Mouse (Mus musculus): ENCODE results near the gene B020011L13Rik.
"Not testable (repeated sequence)": the region's sequence is repeated elsewhere in the genome, so short reads cannot be mapped to it uniquely, and the experiment has no call there.

The B020011L13Rik gene

DNA sequence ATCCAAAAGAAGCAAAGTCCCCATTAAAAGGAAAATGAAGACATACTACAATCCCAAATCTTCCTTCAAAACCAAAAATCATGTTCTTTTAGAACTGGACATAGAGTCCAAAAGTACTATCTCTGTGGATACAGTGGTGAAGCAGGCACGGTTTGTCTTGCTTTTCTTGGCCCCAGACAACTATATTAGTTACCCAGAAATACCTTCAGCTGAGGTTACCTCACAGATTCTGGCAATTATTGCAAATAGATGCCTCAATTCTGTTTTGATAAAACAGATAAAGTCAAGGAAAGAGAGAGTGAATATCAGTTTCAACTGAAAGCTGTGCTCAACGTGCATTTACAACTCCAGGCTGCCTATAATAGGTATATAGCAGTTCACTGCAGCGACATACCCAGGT, at the start of gene B020011L13Rik:
B020011L13Rik (plus strand) TSS at position 301 of the 400 bp plus-strand sequence.
- not testable (repeated sequence) for DNase-seq (ENCODE audit: extremely low spot score, low read depth, low spot score)

DNA sequence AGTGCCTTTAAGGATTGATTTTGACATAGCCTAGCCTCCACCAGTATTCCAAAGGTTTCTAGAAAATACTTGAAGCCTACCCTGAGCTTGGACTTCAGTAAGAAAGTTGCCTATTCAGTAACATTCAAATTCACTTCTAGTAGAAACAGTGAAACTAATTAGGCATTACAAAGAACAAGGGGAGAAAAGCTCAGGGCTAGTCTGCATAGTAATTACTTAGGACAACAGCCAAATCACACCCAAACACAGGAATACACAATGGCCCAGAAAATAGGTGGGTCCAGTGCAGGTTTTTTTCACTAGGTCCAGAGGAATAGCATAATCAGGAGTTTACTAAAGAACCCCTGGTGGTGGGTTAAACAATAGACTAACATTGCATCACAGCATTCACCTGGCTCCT, 35.3 kb downstream of the B020011L13Rik start:
- not testable (repeated sequence) for DNase-seq (ENCODE audit: extremely low spot score, low read depth, low spot score)

DNA sequence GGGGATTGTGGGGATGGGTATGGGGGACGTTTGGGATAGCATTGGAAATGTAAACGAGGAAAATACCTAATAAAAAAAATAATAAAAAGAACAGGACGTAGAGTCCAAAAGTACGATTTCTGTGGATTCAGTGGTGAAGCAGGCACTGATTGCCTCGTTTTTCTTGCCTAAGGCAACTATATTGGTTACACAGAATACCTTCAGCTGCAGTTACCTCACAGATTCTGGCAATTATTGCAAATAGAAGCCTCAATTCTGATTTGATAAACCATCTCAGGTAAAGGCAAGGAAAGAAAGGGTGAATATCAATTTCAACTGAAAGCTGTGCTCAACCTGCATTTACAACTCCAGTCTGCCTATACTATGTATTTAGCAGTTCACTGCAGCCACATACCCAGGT, 48.8 kb downstream of the B020011L13Rik start, which contains the start of gene Gm28360:
Gm28360 (plus strand) TSS at position 301 of the 400 bp plus-strand sequence.
- not testable (repeated sequence) for DNase-seq (ENCODE audit: extremely low spot score, low read depth, low spot score)

DNA sequence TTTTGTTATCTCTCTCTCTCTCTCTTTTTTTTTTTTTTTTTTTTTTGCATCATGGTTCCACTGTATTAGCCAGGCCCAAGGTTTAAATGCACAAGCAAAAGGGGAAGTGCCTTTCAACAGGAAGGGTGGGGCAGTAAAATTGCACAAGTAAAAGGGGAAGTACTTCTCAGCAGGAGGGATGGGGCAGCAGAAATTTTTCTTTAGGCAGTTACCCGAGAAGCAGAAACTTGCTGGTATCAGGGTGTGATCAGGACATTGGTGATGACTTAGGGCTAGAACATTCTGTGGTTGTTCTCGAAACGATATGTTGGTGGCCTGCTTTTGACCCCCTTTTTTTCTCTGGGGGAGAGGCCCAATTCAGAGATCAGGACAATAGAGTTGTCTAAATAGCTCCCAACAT, 70.8 kb downstream of the B020011L13Rik start:
- DNase-seq (ENCODE audit: extremely low spot score, low read depth, low spot score): not testable (repeated sequence)

Data from hindlimb bud, embryonic 11.5 days (tissue).